Comparison of ENCODE assay signal across 10 mouse cellular contexts in genomic region chr13:60156294-60157126, GRCm38 (mm10). TPM values are rescaled to one million over a fixed set of nuclear protein-coding genes. Genes with fewer than 3 reads are reported as not detected.
DNase-seq lines count a peak whose midpoint lies in the region; ATAC-seq and TF ChIP-seq lines count a peak whose summit lies in the region.
"Had no signal": no experiment of that assay in that cellular context is flagged by ENCODE, and none has a peak within 500 bp of the region (broad histone marks: within the 10 kb centered on the region; RNA-seq: fewer than 3 reads in every experiment).

No protein-coding gene starts in this region.

- no peak for ATAC-seq in heart, postnatal 0 days (ENCODE audit: insufficient read depth, low read depth)
- ATAC-seq in forebrain, embryonic 13.5 days, result peak; percentile 45; the same call in 1 of the 2 replicates
- no peak for ATAC-seq in limb, embryonic 12.5 days (ENCODE audit: insufficient number of reproducible peaks, insufficient read depth, low FRiP score, low TSS enrichment, low read depth)
- ATAC-seq: inflammation-experienced regulatory T-cells, adult 6 months had no signal

- H3K4me1 ChIP-seq in heart, postnatal 0 days (ENCODE audit: control insufficient read depth, insufficient read depth), result no peaks in the 10 kb centered on the region
- peaks cover 14% of the 10 kb centered on the region for H3K4me1 ChIP-seq in forebrain, embryonic 13.5 days
- peaks cover 14% of the 10 kb centered on the region for H3K4me1 ChIP-seq in limb, embryonic 12.5 days (replicated peaks)

- no peak overlapping the region for H3K4me3 ChIP-seq in heart, postnatal 0 days (ENCODE audit: low read depth, low read length)
- H3K4me3 ChIP-seq in forebrain, embryonic 13.5 days, result no peak overlapping the region
- H3K4me3 ChIP-seq in limb, embryonic 12.5 days (replicated peaks), result no peak overlapping the region

- 0 out of 2 replicates have a peak overlapping the region, but pooled peaks have one; percentile 4 for H3K4me2 ChIP-seq in heart, postnatal 0 days (ENCODE audit: low read depth, low read length)
- H3K4me2 ChIP-seq in forebrain, embryonic 13.5 days, result peak overlapping the region; percentile 30
- H3K4me2 ChIP-seq in limb, embryonic 12.5 days, result peak overlapping the region; percentile 19

- intact Hi-C loops in heart, postnatal 14 days (cut with DNase I), result no loop called here

- H3K9me3 ChIP-seq in heart, postnatal 0 days (replicated peaks; ENCODE audit: control insufficient read depth, low read length), result peaks cover 18% of the 10 kb centered on the region
- H3K9me3 ChIP-seq in forebrain, embryonic 13.5 days (replicated peaks), result peaks cover 18% of the 10 kb centered on the region
- peaks cover 22% of the 10 kb centered on the region for H3K9me3 ChIP-seq in limb, embryonic 12.5 days

- H3K36me3 ChIP-seq in heart, postnatal 0 days (replicated peaks; ENCODE audit: control insufficient read depth, insufficient read depth, low read length), result no peaks in the 10 kb centered on the region
- H3K36me3 ChIP-seq in forebrain, embryonic 13.5 days (ENCODE audit: poor library complexity, severe bottlenecking), result no peaks in the 10 kb centered on the region
- H3K36me3 ChIP-seq in limb, embryonic 12.5 days, result no peaks in the 10 kb centered on the region

- no peak for TF ChIP-seq EP300 in heart, postnatal 0 days (IDR thresholded peaks at IDR 0.05; ENCODE audit: low read depth)

- 37% methylated on average over 19 of the region's 19 CpGs for WGBS in heart, postnatal 0 days
- WGBS in forebrain, embryonic 13.5 days, result 16% methylated on average over 19 of the region's 19 CpGs
- 20% methylated on average over 19 of the region's 19 CpGs for WGBS in limb, embryonic 12.5 days

- no peak overlapping the region for H3K27ac ChIP-seq in heart, postnatal 0 days (ENCODE audit: low read depth)
- H3K27ac ChIP-seq in forebrain, embryonic 13.5 days, result no peak overlapping the region
- peak overlapping the region; percentile 36 for H3K27ac ChIP-seq in limb, embryonic 12.5 days

- DNase-seq in heart, postnatal 0 days (ENCODE audit: low spot score), result no peak
- no peak for DNase-seq in heart, postnatal 14 days
- peak; percentile 38 for DNase-seq in retina, postnatal 1 day
- no peak for DNase-seq in spleen, adult 18-20 months
- DNase-seq in ovary, postnatal 10 days (ENCODE audit: low spot score), result no peak
- DNase-seq: cerebellum, postnatal 10 days; lung, postnatal 10 days had no signal

- H3K9ac ChIP-seq in heart, postnatal 0 days (replicated peaks; ENCODE audit: low read depth, low read length), result no peak overlapping the region
- no peak overlapping the region for H3K9ac ChIP-seq in forebrain, embryonic 13.5 days
- no peak overlapping the region for H3K9ac ChIP-seq in limb, embryonic 12.5 days (replicated peaks)

- no peaks in the 10 kb centered on the region for H3K27me3 ChIP-seq in heart, postnatal 0 days (ENCODE audit: control insufficient read depth, insufficient read depth, low read length)
- H3K27me3 ChIP-seq in forebrain, embryonic 13.5 days, result no peaks in the 10 kb centered on the region
- H3K27me3 ChIP-seq in limb, embryonic 12.5 days, result no peaks in the 10 kb centered on the region

- no peak for TF ChIP-seq CTCF in heart, postnatal 0 days (IDR thresholded peaks at IDR 0.05; ENCODE audit: low read depth)

RNA-seq across cellular contexts. Expression of gene Gas1, which starts 20.7 kb away (rescaled TPM):
- 85.9 and 116 TPM in 2 replicates for total RNA-seq in heart, postnatal 0 days (2014; rRNA removed; ENCODE audit: low replicate concordance)
- polyA plus RNA-seq in heart, postnatal 0 days (2015; fragmentation: Nextera tagmentation; extraction: Ambion mirVana), result 20.3 and 24.9 TPM in 2 replicates
- total RNA-seq in heart, postnatal 14 days (2021), result 10 to 100 TPM; 56.7 to 60.4 TPM
- 47.8 and 51.6 TPM in 2 replicates for polyA plus RNA-seq in forebrain, embryonic 13.5 days (2015; fragmentation: Nextera tagmentation; extraction: Ambion mirVana)
- 318 and 346 TPM in 2 replicates for polyA plus RNA-seq in limb, embryonic 12.5 days (2016; fragmentation: Nextera tagmentation; extraction: Ambion mirVana)
- polyA plus RNA-seq: inflammation-experienced regulatory T-cells, adult 6 months had no signal
